Mouse (Mus musculus): ENCODE measurements around the gene Armc2.

Gene Armc2

GRCm38 (mm10) chr10:42014086-42014485 is 4.2 kb downstream of the Armc2 start:
- no peak for DNase-seq (ENCODE audit: low spot score)

DNA sequence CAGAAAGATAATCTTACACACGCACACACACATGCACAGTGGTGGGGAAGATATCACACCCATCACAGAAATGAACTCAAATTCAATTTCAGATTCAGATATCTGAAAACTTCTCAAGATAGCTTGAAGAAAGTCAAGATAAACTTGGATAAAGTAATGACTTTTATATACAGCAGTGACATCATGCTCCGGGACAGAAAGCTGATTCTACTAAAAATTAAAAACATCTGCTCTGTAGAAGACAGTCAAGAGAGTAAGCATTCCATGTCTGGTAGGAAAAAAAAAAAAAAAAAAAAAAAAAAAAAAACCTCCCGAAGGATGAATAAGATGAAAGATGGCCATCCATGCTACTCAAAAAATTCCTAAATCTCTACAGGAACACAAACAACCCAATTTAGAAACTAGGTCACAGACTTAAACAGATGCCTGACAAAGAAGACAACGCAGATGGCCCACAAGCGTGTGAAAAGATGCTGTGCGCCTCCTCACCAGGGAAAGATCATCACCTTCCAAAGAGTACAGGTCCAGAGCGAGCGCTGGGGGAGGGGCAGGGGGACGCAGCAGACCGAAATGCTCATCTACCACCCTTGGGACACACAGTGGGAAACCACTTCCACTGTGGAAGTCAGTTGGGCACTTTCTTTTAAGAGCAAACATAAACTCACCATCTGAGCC is 7.3 kb downstream of the Armc2 start:
- no peak for DNase-seq (ENCODE audit: low spot score)

- no peak for DNase-seq (ENCODE audit: low spot score)
These were observed 13.0 kb downstream of the Armc2 start for GRCm38 (mm10) chr10:42005259-42005658.

DNA sequence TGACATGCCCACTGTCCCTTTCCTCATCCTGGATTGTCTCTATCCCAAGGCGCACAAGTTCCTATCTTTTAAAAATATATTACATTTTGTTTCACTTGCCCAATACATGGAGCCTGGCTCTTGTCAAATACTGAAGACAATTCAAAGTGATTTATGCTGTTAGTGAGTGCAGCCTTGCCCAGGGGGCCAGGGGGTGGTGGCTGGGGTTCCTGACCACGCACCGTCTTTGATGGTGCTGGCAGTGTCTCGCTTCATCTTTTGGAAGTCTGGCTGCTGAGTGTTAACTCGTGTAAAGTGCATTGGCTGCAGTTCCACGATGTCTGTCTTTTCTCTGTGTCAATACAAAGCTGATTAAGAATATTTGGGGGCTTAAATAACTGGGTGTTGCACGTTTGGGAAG is 13.6 kb downstream of the Armc2 start:
- DNase-seq (ENCODE audit: low spot score) = no peak

GRCm38 (mm10) chr10:42004056-42004455 is 14.2 kb downstream of the Armc2 start:
- DNase-seq (ENCODE audit: low spot score) = no peak

DNA sequence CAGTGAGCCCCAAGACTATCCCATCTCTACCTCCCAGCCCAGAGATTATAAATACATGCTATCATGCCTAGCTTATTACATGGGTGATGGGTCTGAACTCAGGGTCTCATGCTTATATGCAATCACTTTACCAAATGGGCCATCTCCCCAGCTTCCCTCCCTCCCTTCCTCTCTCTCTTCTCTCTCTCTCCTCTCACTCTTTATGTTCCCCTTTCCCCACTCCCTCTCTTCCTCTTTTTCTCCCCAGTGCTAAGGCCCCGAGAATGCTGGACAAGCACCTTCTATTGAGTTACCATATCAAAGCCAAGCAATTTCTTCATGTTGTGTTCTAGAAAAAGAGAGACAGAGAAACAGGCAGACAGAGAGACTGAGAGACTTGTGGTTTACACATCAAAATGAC is 14.7 kb downstream of the Armc2 start:
- DNase-seq (ENCODE audit: low spot score) = no peak

- DNase-seq (ENCODE audit: low spot score) = no peak
These were observed 15.8 kb downstream of the Armc2 start for GRCm38 (mm10) chr10:42002436-42002835.

GRCm38 (mm10) chr10:42001260-42001659 is 17.0 kb downstream of the Armc2 start:
- no peak for DNase-seq (ENCODE audit: low spot score)

DNA sequence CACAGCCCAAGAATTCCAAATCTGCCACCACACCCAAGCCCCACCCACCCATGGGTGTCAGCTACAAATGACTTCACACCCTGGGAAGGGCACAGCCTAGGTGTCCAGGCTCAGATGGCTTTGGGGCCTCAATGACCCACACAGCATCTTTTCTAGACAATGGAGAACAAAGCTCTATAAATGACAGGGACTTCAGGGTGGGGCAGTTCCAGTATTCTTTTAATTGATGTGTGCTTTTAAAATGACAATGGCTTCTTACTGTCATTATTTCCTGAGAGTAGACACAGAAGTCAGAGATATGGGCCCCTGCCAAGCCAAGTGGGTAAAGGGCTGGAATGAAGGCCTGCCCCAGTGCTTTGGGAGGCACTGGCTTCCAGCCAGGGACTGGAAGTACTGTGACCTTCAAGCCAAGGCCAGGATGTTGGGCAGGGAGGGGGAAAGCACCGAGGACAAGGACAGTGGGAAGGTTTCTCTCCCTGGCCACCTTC is 20.5 kb downstream of the Armc2 start:
- peak; percentile 80 for DNase-seq (ENCODE audit: low spot score)

- no peak for DNase-seq (ENCODE audit: low spot score)
These were observed 22.1 kb downstream of the Armc2 start for GRCm38 (mm10) chr10:41996157-41996556.

DNA sequence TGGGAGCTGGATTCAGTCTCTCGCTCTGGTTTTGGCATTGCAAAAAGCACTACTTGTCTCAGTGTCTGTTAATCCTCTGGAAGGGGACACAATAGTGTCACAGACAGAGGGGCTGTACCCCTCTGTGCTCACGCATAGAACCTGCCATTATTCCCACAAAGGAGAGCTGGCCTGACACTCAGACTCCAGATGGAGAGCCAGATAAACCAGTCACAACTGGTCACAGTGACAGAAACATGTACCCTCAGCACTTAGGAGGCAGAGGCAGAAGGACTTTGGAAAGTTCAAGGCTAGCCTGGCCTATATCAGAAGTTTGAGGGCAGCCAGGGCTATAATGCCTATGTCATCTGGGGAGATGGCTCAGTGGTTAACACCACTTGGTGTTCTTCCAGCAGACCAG is 23.2 kb downstream of the Armc2 start:
- DNase-seq (ENCODE audit: low spot score) = no peak

DNA sequence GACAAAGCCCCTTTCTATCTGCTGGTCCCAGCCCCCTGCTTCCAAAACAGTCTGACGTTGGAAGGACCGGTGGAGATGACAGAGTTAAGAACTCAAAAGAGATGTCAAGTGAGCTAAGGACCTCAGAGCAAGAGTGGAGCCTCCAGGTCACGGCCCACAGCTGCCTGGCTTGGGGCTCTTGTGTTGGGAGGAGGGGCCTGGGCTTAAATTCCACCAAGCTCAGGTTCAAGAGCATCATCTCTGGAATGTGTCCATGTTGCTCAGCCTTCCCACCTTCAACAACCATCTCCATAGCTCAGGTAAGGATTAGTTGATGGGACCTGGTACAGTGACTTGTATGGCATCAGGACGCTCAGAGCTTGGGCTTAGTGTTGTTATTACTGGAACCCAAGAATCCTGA is 23.7 kb downstream of the Armc2 start:
- no peak for DNase-seq (ENCODE audit: low spot score)

GRCm38 (mm10) chr10:41992059-41992440 is 26.2 kb downstream of the Armc2 start:
- no peak for DNase-seq (ENCODE audit: low spot score)

GRCm38 (mm10) chr10:41991364-41992058 is 26.7 kb downstream of the Armc2 start:
- DNase-seq (ENCODE audit: low spot score) = no peak

GRCm38 (mm10) chr10:41990896-41991295 is 27.3 kb downstream of the Armc2 start:
- DNase-seq (ENCODE audit: low spot score) = no peak

DNA sequence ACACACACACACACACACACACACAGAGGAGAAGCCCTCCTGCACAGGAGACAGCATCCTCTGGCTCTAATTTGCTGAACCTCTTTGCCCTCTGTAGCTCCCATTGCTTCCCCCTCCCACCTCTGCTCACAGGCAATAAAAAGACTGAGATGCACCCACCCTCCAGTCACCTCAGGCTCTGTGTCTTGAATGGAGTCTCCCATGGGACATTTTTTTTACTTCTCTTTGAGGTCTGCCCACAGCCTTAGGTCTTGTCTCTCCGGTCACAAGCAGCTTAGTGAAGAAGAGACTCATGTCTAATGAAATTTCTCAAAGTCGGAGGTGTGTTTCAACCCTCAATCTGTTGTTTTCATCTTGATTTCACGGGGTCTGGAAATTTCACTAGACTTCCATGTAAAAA is 29.3 kb downstream of the Armc2 start:
- DNase-seq (ENCODE audit: low spot score) = no peak

DNA sequence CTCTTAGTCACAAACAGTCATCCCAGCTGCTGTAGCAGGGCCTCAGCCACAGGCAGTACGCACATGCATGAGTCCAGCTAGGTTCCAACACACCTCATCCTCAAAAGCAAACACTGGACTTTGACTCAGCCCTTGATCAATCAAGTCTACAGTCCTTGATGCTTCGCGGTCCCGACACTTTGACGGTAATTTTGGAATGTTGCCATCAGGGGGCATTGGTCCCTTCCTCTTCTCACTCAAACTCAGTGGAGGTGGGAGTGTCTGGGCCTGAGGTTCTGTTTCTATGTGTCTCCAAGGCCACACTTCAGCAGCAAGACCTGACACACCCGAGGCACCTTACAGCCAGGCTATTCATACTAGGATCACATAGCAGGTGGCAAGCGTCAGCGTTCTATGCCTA is 32.1 kb downstream of the Armc2 start:
- DNase-seq (ENCODE audit: low spot score) = no peak

DNA sequence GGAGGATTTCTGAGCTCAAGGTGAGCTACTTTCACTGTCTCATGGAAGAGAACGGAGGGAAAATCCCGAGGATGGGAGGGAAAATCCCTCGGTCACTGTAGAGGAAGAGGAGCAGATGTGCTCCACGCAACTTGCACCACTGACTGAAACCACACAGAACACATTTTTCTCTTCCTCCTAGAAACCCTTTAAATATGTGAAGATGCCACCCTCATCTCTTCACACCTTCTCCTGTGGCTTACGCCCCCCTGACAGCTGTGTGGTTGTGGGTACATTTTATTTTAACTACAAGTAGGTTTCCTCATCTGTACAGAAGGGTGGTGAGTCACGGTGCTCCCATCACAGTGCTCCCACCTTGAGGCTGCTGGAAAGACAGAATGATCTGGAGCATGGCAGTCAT is 34.0 kb downstream of the Armc2 start:
- DNase-seq (ENCODE audit: low spot score) = no peak

- no peak for DNase-seq (ENCODE audit: low spot score)
These were observed 35.4 kb downstream of the Armc2 start for GRCm38 (mm10) chr10:41982821-41983220.

GRCm38 (mm10) chr10:41980772-41981383 is 37.4 kb downstream of the Armc2 start:
- peak; percentile 68 for DNase-seq (ENCODE audit: low spot score)

GRCm38 (mm10) chr10:41978403-41979234 is 39.6 kb downstream of the Armc2 start:
- DNase-seq (ENCODE audit: low spot score) = no peak

DNA sequence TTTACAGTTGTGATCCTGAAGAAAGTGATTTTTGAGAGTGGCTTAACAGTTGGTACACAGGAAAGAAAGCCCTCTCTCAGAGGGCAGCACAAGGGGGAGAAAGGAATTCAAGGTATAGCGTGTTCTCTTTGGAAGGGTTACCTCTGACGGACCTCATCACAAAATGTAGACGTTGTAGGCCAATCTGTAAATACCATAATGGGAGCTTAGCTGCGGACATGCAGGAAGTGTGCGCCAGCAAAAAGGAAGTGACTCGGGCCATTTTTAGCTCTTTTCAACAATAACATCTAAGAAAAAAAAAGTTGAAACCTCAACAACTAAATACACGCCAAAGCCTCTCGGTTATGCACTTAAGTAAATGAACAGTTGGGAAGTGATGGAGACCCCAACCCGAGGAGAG is 45.6 kb downstream of the Armc2 start:
- no peak for DNase-seq (ENCODE audit: low spot score)
